Mouse (Mus musculus) G1E (cell line): ENCODE results near the gene Prkcb. TPM values are rescaled to one million over a fixed set of nuclear protein-coding genes. Genes with fewer than 3 reads are reported as not detected.

Experiments used
- ATAC-seq: 2 replicates; pipeline ENCODE4 v1.8.0; 2016; ENCODE audit warnings: mild to moderate bottlenecking; ENCODE audit not compliant: insufficient number of reproducible peaks, poor library complexity, low FRiP score, severe bottlenecking; ENCODE audit errors: extremely low read depth
- DNase-seq: peaks from one replicate; pipeline ENCODE4 v3.0.0; 2012; ENCODE audit warnings: low spot score
- H3K27me3 ChIP-seq: 2 replicates; pipeline ENCODE4 v1.6.1; 2012; ENCODE audit warnings: mild to moderate bottlenecking, low read length, inconsistent platforms; ENCODE audit not compliant: insufficient read depth
- H3K36me3 ChIP-seq: replicated peaks from 2 replicates; pipeline ENCODE3; 2012; ENCODE audit warnings: mild to moderate bottlenecking, inconsistent platforms
- H3K4me1 ChIP-seq: 2 replicates; pipeline ENCODE4 v1.6.1; 2012; ENCODE audit warnings: low read depth, low read length, inconsistent platforms, mixed read lengths; ENCODE audit not compliant: insufficient read depth
- H3K4me3 ChIP-seq: 2 replicates; pipeline ENCODE4 v1.5.1; 2012; ENCODE audit warnings: low read depth, mild to moderate bottlenecking, inconsistent platforms, low read length, moderate library complexity, mixed read lengths
- H3K9me3 ChIP-seq: replicated peaks from 2 replicates; pipeline ENCODE4 v1.6.1; 2012; ENCODE audit warnings: inconsistent platforms
- CTCF ChIP-seq: IDR thresholded peaks from 2 replicates; pipeline ENCODE4 v1.5.1; 2012; ENCODE audit warnings: low read depth, low read length, inconsistent platforms, mixed read lengths
- GATA1 ChIP-seq: IDR thresholded peaks from 2 replicates; pipeline ENCODE4 v1.6.1; 2012; ENCODE audit warnings: borderline replicate concordance, low read length, inconsistent platforms, mixed read lengths
- GATA2 ChIP-seq: IDR thresholded peaks from 2 replicates; pipeline ENCODE4 v1.6.1; 2012; ENCODE audit warnings: low read depth, low read length, inconsistent platforms, borderline replicate concordance
- POLR2AphosphoS5 ChIP-seq: IDR thresholded peaks from 2 replicates; pipeline ENCODE4 v1.6.1; 2012; ENCODE audit warnings: low read depth, low read length, inconsistent platforms; ENCODE audit not compliant: insufficient replicate concordance
- TAL1 ChIP-seq: conservative IDR thresholded peaks from 2 replicates; pipeline ENCODE4 v1.6.1; 2012; ENCODE audit warnings: low read depth, low read length, inconsistent platforms, mixed read lengths
- polyA plus RNA-seq: library from polyadenylated mRNA; stranded (reverse); fragments of >175 nt; gene quantifications from 2 replicates; pipeline ENCODE4 v1.2.3, GENCODE M21; 2012
- total RNA-seq, 2 experiments: library from RNA; stranded (forward) in 1 of 2; stranded (reverse) in 1 of 2; fragments of 200-1000 nt in 1 of 2; fragments of >200 nt in 1 of 2; fragmentation: Nextera tagmentation in 1 of 2; gene quantifications; 2 replicates each; pipeline ENCODE4 v1.2.3; 2014 to 2017

The Prkcb gene
- total and polyA plus RNA-seq, 3 experiments, result 0.55 TPM; not detected in 2

- TF ChIP-seq CTCF (no peak), TAL1 (no peak), POLR2AphosphoS5 (no peak)
- Histone ChIP-seq H3K4me3 (no peak overlapping the region), H3K27me3 (no peaks in the 10 kb centered on the region), H3K9me3 (peaks cover 37% of the 10 kb centered on the region), H3K4me1 (no peaks in the 10 kb centered on the region), H3K36me3 (no peaks in the 10 kb centered on the region)
- ATAC-seq (no peak), DNase-seq (no peak)
These were observed 369.0 kb downstream of the Prkcb start for GRCm38 (mm10) chr7:122657423-122658126.

GRCm38 (mm10) chr7:122665311-122666049 lies 376.9 kb downstream of the Prkcb start:
- TF ChIP-seq CTCF (no peak), POLR2AphosphoS5 (no peak), GATA2 (no peak), TAL1 (no peak), GATA1 (no peak)
- no peak for ATAC-seq
- no peaks in the 10 kb centered on the region for H3K36me3 ChIP-seq

GRCm38 (mm10) chr7:122667903-122668302 lies 379.4 kb downstream of the Prkcb start:
- ATAC-seq (no peak), DNase-seq (no peak)
- Histone ChIP-seq H3K36me3 (no peaks in the 10 kb centered on the region), H3K27me3 (no peaks in the 10 kb centered on the region), H3K4me1 (no peaks in the 10 kb centered on the region), H3K4me3 (no peak overlapping the region), H3K9me3 (peaks cover 48% of the 10 kb centered on the region)
- TF ChIP-seq TAL1 (no peak), POLR2AphosphoS5 (no peak), GATA1 (no peak), GATA2 (no peak), CTCF (no peak)

More at GRCm38 (mm10) chr7:122665311-122666049, 376.9 kb downstream of the Prkcb start:
- Histone ChIP-seq H3K4me3 (no peak overlapping the region), H3K4me1 (no peaks in the 10 kb centered on the region), H3K27me3 (no peaks in the 10 kb centered on the region), H3K9me3 (peaks cover 40% of the 10 kb centered on the region)
- no peak for DNase-seq

DNA sequence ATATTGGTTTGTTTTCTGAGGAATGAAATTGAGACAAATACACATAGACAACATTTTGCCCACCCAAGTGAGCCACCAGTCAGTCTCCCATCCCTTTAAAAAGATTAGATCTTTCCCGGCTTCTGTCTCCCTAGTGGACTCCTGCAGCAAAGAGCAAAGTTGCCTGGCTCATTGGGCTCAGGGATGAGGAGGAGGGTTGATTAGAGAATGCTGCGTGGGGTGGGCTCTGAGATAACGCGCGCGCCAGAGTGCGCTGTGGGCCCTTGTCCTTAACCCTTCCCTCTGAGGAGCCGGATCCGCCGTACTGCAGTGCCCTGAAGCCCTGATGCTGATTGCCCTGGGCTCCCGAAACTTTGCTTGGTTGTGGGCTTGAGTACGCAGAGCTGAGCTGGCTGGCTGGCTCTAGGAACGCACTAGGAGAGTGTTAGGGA lies 381.9 kb downstream of the Prkcb start, which contains the start of gene Cacng3:
Gene Cacng3, plus strand, starts transcription at position 51 of the 431 bp plus-strand sequence.
- no peaks in the 10 kb centered on the region for H3K27me3 ChIP-seq
- ATAC-seq, result no peak

DNA sequence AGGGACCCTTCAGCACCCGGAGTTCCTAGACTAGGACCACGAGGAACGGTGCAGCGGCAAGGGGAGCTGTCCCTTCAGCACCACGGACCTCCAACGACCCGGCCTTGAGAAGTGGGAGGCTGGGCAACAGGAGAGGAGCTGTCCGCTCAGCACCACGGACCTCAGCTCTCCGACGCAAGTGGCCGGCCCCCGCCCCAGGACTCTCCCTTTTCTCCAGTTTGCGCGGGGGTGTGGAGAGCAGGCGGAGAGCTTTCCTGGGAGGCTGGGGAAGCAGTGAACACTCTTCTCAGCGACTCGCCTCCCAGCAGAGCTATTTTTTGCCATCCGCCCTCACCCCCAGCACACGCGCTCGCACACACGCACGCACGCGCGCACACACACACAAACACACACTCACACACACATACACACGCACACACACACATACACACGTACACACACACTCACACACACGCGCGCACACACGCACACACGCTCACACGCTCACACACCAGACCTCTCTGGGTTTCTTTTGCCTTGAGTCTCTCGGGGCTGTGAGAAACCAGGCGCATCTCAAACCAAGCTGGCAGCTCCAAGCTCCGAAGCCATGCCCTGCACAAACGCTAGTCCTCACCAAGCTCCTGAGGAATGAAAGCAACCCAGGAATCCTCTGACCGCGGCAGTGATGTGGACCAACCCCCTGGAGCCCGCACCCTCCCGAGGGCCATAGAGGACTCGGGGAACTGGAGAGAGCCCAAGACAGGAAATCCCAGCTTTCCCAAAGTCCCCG lies 382.5 kb downstream of the Prkcb start:
- TF ChIP-seq GATA1 (no peak), CTCF (no peak), GATA2 (no peak), POLR2AphosphoS5 (no peak), TAL1 (no peak)
- H3K4me1 ChIP-seq, result no peaks in the 10 kb centered on the region
- H3K4me3 ChIP-seq, result no peak overlapping the region
- H3K27me3 ChIP-seq, result no peaks in the 10 kb centered on the region
- DNase-seq (no peak), ATAC-seq (no peak)
- no peaks in the 10 kb centered on the region for H3K36me3 ChIP-seq
- H3K9me3 ChIP-seq, result peaks cover 53% of the 10 kb centered on the region

More for the DNA sequence above, 381.9 kb downstream of the Prkcb start, which contains the start of gene Cacng3:
- Histone ChIP-seq H3K4me1 (no peaks in the 10 kb centered on the region), H3K36me3 (no peaks in the 10 kb centered on the region), H3K9me3 (peaks cover 49% of the 10 kb centered on the region), H3K4me3 (no peak within 1 kb of the TSS; the same call in 1 of the 2 replicates)
- no peak for DNase-seq
- TF ChIP-seq CTCF (no peak), POLR2AphosphoS5 (no peak), TAL1 (no peak), GATA1 (no peak), GATA2 (no peak)
